Mouse (Mus musculus) kidney, adult 2 months (tissue): ENCODE measurements around the gene Amz1. TPM values are rescaled to one million over a fixed set of nuclear protein-coding genes. Genes with fewer than 3 reads are reported as not detected.

Experiments used
- DNase-seq: peaks from one replicate; pipeline ENCODE4 v3.0.0; 2021
- H3K27ac ChIP-seq: fragments of 200-500 bp; 2 replicates; pipeline ENCODE4 v1.5.1; 2012; ENCODE audit warnings: low read depth, low read length, control low read depth, inconsistent platforms; ENCODE audit not compliant: insufficient read depth
- H3K27me3 ChIP-seq: fragments of 200-500 bp; replicated peaks from 2 replicates; pipeline ENCODE4 v1.6.1; 2012; ENCODE audit warnings: mild to moderate bottlenecking, moderate library complexity, low read length, inconsistent platforms; ENCODE audit not compliant: control insufficient read depth, insufficient read depth
- H3K36me3 ChIP-seq: fragments of 200-500 bp; 2 replicates; pipeline ENCODE4 v1.6.1; 2012; ENCODE audit warnings: mild to moderate bottlenecking, moderate library complexity, low read length, inconsistent platforms; ENCODE audit not compliant: control insufficient read depth, insufficient read depth
- H3K4me1 ChIP-seq: fragments of 200-500 bp; 2 replicates; pipeline ENCODE4 v1.6.1; 2011; ENCODE audit warnings: low read length; ENCODE audit not compliant: control insufficient read depth, insufficient read depth
- H3K4me3 ChIP-seq: fragments of 200-500 bp; 2 replicates; pipeline ENCODE4 v1.5.1; 2011; ENCODE audit warnings: mild to moderate bottlenecking, low read depth, low read length, control low read depth; ENCODE audit not compliant: insufficient read depth
- CTCF ChIP-seq: fragments of 200-500 bp; conservative IDR thresholded peaks from 2 replicates; pipeline ENCODE4 v1.5.1; 2011; ENCODE audit warnings: low read depth, mild to moderate bottlenecking, control low read depth, low read length, moderate library complexity, mixed read lengths; ENCODE audit not compliant: insufficient read depth, insufficient read length
- POLR2A ChIP-seq: fragments of 200-500 bp; IDR thresholded peaks from one replicate; pipeline ENCODE4 v1.6.1; 2011; ENCODE audit warnings: low read depth, low read length, control low read depth
- WGBS: fragments of 180-500 bp; shearing (Covaris S2); methylation state at CpG from one replicate; pipeline ENCODE4 v1.1.7; 2018; 5-methylcytosine and 5-hydroxymethylcytosine counted together
- polyA plus RNA-seq: library from polyadenylated mRNA; depleted of rRNA; stranded (reverse); fragments of >200 nt; gene quantifications from 2 replicates; pipeline ENCODE4 v1.2.3, GENCODE M21; 2012

The Amz1 gene
- polyA plus RNA-seq, 1 experiment: 3.9 TPM

DNA sequence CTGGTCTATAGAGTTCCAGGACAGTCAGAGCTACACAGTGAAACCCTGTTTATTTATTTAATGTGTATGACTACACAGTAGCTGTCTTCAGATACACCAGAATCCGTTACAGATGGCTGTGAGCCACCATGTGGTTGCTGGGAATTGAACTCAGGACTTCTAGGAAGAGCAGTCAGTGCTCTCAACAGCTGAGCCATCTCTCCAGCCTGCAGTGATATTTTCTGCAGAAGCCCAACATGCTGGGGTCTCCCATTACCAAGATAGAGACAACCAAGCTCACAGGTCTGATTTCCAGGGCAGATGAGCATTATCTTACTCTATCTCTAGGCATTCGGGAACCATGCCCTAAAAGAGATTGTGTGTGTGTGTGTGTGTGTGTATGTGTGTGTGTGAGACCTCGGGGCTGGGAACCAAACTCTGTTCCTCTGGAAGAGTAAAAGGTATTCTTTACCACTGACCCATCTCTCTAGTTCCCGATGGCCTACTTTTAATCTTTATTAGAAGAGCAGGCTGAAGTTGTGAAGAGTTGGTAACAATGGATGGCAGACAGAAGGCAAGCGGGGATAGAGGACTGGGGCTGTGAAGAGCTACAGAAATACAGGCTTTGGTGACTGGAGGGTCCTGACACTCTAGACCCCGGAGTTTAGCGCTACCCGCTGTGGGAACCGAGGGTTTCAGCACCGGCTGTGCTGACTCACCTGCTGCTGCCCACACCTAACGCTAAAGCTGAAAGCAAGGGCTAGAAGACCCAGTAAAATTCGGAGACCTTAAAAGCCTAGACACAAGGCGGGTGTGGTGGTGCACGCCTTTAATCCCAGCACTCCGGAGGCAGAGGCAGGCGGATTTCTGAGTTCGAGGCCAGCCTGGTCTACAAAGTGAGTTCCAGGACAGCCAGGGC is 20.2 kb upstream of the Amz1 start:
- TF ChIP-seq POLR2A (no peak), CTCF (no peak)
- peak overlapping the region; percentile 100 for H3K27ac ChIP-seq
- no peaks in the 10 kb centered on the region for H3K27me3 ChIP-seq
- H3K4me1 ChIP-seq: peaks cover 16% of the 10 kb centered on the region
- 35% methylated on average over 17 of the region's 17 CpGs for WGBS
- no peaks in the 10 kb centered on the region for H3K36me3 ChIP-seq
- no peak overlapping the region for H3K4me3 ChIP-seq
- peak; percentile 7 for DNase-seq

DNA sequence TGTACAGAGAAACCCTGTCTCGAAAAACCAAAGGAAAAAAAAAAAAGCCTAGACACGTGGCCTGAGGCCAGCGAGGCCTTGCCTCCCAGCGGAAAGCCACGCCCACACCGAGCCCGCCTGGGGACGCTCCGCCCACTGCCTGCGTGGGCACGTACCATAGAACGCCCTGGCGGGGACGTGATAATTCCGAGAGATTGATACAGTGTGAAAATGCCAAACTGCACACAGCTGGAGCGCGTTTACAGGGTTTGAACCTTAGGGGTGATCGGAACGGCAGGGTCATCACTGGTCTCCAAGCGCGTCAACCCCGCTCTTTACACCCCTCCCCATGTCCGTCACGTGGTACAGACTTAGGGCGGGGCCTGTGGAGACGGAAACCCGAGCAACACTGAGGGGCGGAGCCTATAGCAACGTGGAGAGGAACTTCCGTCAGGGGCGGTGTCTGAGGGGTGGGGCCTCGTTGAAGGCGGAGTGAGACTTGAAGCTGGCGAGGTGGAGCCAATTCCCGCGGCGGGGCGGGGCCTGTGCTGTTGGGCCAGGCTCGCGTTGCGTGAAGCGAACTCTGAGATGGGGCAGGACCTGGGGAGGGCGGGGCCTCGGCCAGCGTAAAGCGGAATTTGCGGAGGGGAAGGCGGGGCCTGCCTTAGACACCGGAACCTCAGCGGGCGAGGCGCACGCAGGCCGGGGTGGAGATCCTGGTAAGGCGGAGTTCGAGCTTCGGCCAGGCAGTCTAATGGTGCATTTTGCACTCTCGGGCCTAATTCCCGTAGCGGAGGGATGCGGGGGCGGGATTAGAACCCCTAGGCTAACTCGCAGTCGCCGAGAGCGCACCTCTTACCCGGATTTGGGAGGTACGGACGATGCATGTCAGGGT is 19.3 kb upstream of the Amz1 start, which contains the start of gene Brat1:
Gene Brat1, plus strand, starts transcription at position 634 of the 874 bp plus-strand sequence.
- peaks cover 14% of the 10 kb centered on the region for H3K4me1 ChIP-seq
- DNase-seq: peak; percentile 100
- peak within 1 kb of the TSS; percentile 82 for H3K4me3 ChIP-seq
- WGBS: under 1% methylated on average over 68 of the region's 69 CpGs
- H3K27ac ChIP-seq: peak within 1 kb of the TSS; percentile 100
- no peaks in the 10 kb centered on the region for H3K27me3 ChIP-seq
- no peaks in the 10 kb centered on the region for H3K36me3 ChIP-seq
- TF ChIP-seq POLR2A (peak; percentile 90), CTCF (no peak)

DNA sequence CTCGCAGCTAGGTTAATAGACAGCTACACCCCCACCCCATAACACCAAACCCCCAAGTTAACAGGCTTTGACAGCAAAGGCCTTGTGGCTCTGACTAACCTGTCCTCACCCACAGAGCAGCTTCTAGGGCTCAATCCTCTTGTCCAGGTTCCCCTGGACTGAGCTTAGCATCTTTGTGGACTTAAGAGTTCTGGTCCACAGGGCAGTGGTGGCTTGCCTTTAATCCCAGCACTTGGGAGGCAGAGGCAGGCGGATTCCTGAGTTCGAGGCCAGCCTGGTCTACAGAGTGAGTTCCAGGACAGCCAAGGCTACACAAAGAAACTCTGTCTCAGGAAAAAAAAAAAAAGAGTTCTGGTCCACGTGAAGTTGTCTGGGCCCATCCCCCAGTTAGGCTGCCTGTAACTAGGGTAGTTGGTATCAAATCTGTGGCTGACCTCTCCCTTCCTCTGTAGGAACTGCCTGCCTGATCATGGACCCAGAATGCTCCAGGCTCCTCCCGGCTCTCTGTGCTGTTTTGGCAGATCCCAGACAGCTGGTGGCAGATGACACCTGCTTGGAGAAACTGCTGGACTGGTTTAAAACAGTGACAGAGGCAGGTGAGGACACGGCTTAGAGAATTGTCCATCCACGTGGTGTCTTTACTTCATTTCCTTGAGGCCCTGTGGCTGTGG is 18.3 kb upstream of the Amz1 start:
- TF ChIP-seq CTCF (no peak), POLR2A (no peak)
- DNase-seq: peak; percentile 16
- Histone ChIP-seq H3K27me3 (no peaks in the 10 kb centered on the region), H3K4me3 (peak overlapping the region; percentile 73), H3K27ac (peak overlapping the region; percentile 73), H3K36me3 (no peaks in the 10 kb centered on the region), H3K4me1 (peaks cover 9% of the 10 kb centered on the region)
- WGBS: 49% methylated on average over 7 of the region's 7 CpGs

DNA sequence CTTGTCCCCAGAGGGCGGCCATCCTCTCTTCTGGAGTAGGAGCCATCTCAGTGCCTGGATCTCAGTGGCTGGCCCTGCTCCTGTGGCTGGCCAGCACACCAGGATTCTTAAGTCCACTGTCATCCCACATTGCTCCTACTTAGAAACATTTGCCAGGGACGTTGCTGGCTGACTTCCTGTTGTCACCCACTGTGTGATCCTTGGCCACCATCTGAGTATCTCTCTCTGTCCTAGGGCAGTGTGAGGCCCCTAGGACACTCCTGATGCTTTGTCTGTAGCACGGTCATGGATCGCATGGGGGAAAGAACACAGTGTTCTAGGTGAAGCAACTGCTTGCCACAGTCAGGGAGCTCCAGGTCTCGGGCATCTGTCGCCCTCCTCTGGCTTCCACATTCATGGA is 13.6 kb upstream of the Amz1 start:
- DNase-seq: no peak
- H3K27ac ChIP-seq: no peak overlapping the region
- peaks cover 4% of the 10 kb centered on the region for H3K4me1 ChIP-seq
- WGBS: 87% methylated on average over 6 of the region's 6 CpGs
- no peaks in the 10 kb centered on the region for H3K27me3 ChIP-seq
- H3K4me3 ChIP-seq: no peak overlapping the region
- TF ChIP-seq CTCF: no peak
- no peak for TF ChIP-seq POLR2A
- no peaks in the 10 kb centered on the region; the same call in 1 of the 2 replicates for H3K36me3 ChIP-seq

DNA sequence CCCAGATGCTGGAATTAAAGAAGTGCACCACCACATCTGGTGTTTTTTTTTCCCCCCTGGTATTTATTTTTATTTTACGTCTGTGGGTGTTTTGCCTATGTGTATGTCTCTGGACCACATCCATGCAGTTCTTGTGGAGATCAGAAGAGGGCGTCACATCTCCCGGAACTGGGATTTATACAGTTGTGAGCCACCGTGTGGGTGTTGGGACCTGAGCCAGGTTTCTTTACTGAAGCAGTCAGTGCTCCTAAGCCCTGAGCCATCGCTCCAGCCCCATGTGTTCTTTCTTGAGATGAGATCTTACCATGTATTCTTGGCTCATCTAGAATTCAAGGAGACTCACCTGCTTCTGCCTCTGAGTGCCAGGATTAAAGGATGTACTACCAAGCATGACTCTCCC is 12.9 kb upstream of the Amz1 start:
- Histone ChIP-seq H3K27ac (no peak overlapping the region), H3K4me3 (no peak overlapping the region), H3K27me3 (no peaks in the 10 kb centered on the region), H3K36me3 (no peaks in the 10 kb centered on the region; the same call in 1 of the 2 replicates), H3K4me1 (peaks cover under 1% of the 10 kb centered on the region; the same call in 1 of the 2 replicates)
- DNase-seq: no peak
- WGBS: 76% methylated on average over 5 of the region's 5 CpGs
- TF ChIP-seq CTCF (no peak), POLR2A (no peak)

DNA sequence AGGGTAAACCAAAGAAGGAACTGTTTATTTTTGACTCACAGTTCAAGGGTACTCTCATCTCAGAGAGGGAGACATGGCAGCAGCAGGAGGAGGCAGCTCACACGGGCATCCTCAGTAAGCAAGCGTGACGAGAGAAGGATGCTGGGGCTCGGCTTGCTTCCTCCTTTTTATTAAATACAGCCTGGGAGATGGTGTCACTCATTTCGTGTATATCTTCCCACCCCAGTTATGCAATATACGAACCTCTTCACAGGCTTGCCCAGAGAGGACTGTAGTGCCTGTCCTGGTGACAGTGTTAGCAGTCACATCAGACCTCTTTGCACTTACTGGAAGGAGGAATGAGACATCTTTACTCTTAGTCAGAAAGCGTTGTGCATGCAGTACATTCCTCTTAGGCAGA is 3.2 kb upstream of the Amz1 start:
- Histone ChIP-seq H3K27ac (no peak overlapping the region), H3K4me1 (no peaks in the 10 kb centered on the region), H3K36me3 (peaks cover 4% of the 10 kb centered on the region), H3K4me3 (no peak overlapping the region), H3K27me3 (no peaks in the 10 kb centered on the region)
- TF ChIP-seq POLR2A: no peak
- TF ChIP-seq CTCF: no peak
- 70% methylated on average over 7 of the region's 7 CpGs for WGBS
- DNase-seq: no peak
